Mouse (Mus musculus) NIH3T3 (cell line): ENCODE data around the gene Crlf3.
A peak's percentile ranks its signal among the peaks of the same experiment; 100 is the strongest.

Source experiments
- DNase-seq: peaks from one replicate; pipeline ENCODE4 v3.0.0-alpha.2; 2012; ENCODE audit warnings: low read depth

Gene Crlf3

DNA sequence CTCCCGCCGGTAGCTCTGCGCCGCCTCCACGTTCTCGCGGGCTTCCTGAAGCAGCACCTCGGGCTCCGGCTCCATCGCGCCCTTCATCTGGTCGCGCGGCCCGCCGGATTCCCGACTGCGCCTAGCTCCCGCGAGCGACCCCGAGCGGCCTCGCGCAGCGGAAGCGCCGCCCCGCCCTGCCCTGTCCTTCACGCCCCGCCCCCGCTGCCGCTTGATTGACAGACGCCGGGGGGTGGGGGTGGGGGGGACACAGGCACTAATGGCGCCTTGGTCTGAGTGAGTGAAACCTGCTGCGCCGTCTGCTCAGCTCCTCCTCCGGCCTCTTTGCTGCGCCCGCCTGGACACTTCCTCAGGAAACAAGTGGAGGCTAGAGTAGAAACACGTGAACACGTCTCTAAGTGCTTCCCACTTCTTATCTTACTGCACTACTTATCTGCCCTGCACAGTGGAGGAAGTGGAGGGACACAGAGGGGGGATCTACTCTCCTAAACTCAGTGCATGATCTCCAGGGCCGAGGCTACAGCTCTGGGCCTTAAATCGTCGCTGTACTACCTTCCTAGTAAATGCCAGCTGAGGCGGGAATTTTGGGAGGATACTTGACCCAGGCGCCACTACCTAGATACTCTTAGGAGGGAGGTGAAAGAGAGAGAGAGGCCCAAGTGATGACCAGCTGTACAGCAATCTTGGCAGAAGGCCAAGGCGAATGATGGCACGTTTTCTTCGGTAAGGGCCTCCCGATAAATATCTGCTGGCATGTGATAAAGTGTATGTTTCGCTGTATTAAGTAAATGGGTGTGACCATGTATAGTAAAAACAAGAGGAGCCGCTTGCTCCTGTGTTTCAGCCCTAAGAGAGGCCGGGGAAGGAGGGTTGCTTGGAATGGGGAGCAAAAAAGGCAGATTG is at the start of gene Crlf3:
Gene Crlf3 (minus strand): TSS at position 166 of the 903 bp plus-strand sequence.
- peak; percentile 99 for DNase-seq

- no peak for DNase-seq
These were observed 35.6 kb upstream of the Crlf3 start for GRCm38 (mm10) chr11:80116411-80116810.

GRCm38 (mm10) chr11:80104407-80104806 is 23.6 kb upstream of the Crlf3 start:
- DNase-seq: no peak

DNA sequence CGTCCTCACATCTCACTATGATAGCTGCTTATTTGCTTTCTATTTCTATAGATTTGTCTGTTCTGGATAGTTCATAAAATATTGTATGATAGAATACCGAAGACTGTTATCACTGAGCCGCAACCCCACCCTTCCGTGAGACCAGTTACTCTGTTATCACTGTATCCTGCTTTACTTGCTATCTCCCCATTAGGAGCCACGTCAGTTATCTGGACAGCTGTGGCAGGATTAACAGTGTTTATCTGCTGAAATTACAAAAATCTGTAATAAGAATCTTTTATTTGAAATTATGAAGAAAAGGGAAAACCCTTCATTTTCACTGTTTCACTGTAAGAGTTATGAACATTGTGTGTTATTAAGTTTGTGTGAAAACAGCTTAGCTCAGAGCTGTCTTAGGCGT is 20.5 kb upstream of the Crlf3 start:
- DNase-seq: no peak

DNA sequence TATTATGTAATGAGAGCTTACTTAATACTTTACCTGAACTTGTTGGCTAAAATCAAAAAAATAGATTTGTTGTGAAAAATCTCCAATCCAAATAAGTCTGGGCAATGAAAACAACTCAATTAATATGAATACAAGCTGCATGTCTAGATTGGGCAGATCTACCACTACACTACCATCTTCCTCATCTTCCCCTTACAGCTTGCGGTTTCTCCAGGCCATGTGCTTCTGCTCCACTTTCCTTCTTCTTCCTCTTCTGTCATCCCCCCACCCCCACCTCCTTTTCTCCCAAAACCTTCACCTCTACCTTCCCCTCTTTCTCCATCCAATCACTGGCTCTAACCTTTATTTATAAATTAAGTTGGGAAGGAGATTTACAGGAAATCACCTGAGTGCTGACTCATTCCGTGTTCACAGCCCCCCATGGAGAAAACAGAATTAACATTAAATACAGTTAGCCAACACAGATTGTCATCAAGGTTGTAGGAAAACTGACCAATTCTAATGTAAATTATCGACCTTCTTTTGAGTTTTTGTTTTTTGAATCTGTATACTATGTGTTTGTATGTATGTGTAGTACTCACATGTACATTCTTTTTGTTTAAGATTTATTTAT is 17.8 kb upstream of the Crlf3 start:
- DNase-seq: no peak

- no peak for DNase-seq
These were observed 9.9 kb upstream of the Crlf3 start for GRCm38 (mm10) chr11:80090555-80091164.

- DNase-seq: no peak
These were observed 9.0 kb upstream of the Crlf3 start for GRCm38 (mm10) chr11:80089817-80090214.

- DNase-seq: peak; percentile 94
These were observed 8.4 kb upstream of the Crlf3 start, which contains the start of gene Atad5 for GRCm38 (mm10) chr11:80088917-80089816. TSS of gene Atad5 (plus strand) at chr11:80089400.

DNA sequence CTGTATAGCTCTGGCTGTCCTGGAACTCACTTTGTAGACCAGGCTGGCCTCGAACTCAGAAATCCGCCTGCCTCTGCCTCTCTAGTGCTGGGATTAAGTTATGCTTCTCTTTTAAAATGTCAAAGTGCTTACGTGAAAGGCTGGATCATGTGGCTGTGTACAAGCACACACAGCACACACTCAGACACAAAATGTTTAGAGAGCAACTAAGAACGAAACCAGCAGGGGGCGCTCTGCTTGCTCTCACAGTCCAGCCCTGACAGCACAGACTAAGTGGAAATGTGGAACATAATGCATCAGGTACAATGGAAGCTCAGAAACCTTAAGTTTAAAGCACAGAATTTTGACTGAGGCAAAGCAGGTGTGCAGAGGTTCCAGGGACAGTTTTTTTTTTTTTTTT is 6.1 kb upstream of the Crlf3 start:
- DNase-seq: peak; percentile 96

GRCm38 (mm10) chr11:80085356-80086055 is 4.7 kb upstream of the Crlf3 start:
- DNase-seq: no peak

GRCm38 (mm10) chr11:80081786-80082319 is 1.1 kb upstream of the Crlf3 start:
- DNase-seq: no peak

GRCm38 (mm10) chr11:80080381-80080825 is 388 bp downstream of the Crlf3 start:
- DNase-seq: peak; percentile 43

DNA sequence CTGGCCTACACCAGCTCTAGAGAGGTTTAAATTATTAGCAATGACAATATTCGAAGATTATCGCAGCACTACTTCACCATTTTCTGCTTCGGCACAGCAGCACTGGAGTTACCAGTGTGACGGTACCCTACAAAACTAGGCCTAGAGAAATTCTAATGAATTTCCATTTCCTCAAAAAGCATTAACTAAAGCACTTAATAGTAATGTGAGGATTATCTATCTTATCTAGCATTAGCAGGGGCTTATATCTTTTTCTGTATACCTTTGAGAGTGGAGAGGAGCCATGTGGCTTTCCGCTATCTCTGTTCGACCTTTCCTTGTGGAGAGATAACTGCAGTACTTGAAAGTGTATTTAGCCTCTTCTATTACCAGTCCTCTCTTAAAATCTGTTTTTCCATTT is 1.0 kb downstream of the Crlf3 start:
- no peak for DNase-seq

DNA sequence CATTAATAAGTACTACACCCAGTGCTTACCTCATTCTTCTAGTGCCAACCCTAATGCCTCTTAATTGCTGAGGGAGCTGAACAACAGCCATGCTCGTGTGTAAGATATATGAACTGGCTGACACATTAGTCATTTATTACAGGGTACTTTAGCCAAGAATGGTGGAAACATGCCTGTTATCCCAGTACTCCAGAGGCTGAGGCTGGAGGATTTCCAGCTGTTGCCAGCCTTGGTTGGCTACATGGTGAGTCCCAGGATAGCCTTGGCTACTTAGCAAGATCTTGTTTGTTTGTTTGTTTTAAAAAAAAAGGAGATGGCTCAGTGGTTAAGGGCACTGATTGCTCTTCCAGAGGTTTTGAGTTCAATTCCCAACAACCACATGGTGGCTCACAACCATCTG is 2.0 kb downstream of the Crlf3 start:
- DNase-seq: peak; percentile 67

- no peak for DNase-seq
These were observed 2.8 kb downstream of the Crlf3 start for GRCm38 (mm10) chr11:80077784-80078545.

GRCm38 (mm10) chr11:80075608-80076277 is 5.0 kb downstream of the Crlf3 start:
- no peak for DNase-seq

DNA sequence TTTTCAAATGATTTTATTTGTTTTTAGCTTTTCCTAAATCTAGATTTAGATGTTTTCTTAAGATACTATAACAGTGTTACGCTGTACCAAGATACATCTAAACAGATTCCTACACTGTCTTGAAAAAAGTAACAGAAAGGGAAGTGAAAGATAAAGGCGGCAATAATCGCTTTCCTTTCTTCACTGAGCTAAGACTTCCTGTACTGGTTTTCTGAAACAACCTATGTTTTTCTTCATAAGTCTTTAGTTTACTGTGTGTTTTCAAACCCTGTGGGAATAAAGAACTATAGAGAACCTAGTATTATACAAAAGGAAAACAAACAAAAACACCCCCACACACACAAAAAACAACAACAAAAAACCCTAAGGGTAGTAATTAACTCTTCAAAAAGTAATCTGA is 8.4 kb downstream of the Crlf3 start:
- no peak for DNase-seq

- peak; percentile 71 for DNase-seq
These were observed 9.8 kb downstream of the Crlf3 start for GRCm38 (mm10) chr11:80071039-80071438.

- DNase-seq: no peak
These were observed 11.0 kb downstream of the Crlf3 start for GRCm38 (mm10) chr11:80069815-80070214.

GRCm38 (mm10) chr11:80067558-80067957 is 13.2 kb downstream of the Crlf3 start:
- no peak for DNase-seq
